Mouse (Mus musculus) left cerebral cortex, adult 18-20 months (tissue): Measurements from ENCODE around the gene Krt8. TPM values are rescaled to one million over a fixed set of nuclear protein-coding genes. Genes with fewer than 3 reads are reported as not detected.

Source experiments
- DNase-seq, 2 experiments: peaks; one replicate each; pipeline ENCODE4 v3.0.0; 2021 to 2022; ENCODE audit warnings: low spot score in 2 of 2, mixed read lengths in 1 of 2
- total RNA-seq, 2 experiments: library from RNA; stranded (reverse); gene quantifications; 2 replicates each; pipeline ENCODE4 v1.2.3; 2021

Krt8 gene
- total RNA-seq, 2 experiments from 2014 or later, result not detected

- peak; percentile 83 to 85 for DNase-seq
Measured at GRCm38 (mm10) chr15:101977043-101977726, 27.1 kb downstream of the Krt8 start.

DNA sequence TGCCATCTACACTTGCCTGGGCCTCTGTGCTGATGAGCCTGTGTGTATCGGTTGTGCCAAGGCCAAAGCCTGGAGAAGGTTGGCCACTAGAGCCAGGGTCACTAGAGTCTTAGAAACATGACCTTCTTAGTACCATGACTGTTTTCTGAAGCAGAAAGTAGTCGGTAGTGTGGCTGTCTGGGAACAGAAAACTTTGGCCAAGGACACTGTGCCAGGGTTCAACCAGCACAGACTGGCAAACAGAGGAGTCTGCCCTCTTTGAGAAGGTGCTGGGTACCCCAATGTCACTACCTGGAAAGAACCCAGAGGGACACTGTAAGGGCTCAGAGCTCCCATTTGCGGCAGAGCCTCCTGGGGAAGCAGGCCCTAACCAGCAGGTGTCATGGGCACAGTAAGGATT is 27.6 kb downstream of the Krt8 start:
- DNase-seq, result no peak

- no peak for DNase-seq
Measured at GRCm38 (mm10) chr15:101976023-101976422, 28.3 kb downstream of the Krt8 start.

GRCm38 (mm10) chr15:101974083-101974845 is 30.0 kb downstream of the Krt8 start:
- DNase-seq, result no peak

DNA sequence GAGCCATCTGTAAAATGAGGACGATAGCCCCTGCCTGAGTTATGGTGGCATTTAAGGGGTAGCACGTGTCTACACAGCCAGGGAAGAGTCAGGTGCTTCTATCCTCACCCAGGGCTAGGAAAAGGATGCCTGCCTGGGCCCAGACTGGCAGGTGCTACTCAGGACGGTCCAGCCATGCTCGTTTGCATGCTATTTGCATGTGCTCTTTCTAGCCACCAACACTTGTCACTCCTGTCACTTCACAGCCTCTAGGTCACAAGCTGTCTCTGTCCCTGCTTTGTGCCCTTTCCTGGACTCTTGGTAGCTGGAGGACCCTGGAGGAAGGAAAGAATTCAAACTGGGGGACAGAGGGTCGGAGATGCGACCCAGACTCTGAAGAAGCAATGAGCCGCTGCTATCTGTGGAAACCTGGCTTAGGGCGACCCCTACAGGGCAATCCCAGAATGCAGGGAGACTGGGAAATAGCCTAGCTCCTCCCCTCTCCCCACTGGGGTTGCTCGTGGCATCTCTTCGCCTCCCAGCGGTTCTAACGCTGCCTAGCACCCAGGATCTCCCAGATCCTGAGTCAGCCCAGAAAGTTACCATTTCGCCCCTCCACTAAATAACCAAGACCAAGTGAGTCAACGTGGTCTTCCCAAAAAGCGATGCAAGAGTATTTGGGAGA is 30.7 kb downstream of the Krt8 start:
- peak; percentile 93 to 99 for DNase-seq

- DNase-seq, result peak in 1 of 2 experiments; percentile 43
Measured at GRCm38 (mm10) chr15:101970536-101970935, 33.7 kb downstream of the Krt8 start.

DNA sequence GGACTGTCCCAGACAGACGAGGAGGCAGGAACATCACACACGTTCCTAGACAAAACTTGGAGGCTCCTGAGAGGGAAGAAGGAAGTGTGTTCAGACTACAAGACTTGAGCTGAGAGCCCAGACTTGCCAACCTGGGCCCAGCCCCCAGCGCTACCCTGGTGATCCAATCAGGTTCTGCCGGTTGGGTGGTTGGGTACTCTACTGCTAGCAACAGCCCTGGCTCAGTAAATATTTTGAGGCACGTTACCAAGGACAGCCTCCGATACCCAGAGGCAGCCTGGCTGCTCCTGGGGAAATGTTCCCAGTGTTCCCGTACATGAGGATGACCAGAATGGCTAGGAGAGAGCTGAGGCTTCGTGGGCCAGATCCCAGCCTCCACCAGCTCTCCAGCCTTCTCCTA is 37.5 kb downstream of the Krt8 start:
- DNase-seq, result no peak

GRCm38 (mm10) chr15:101958891-101959290 is 45.4 kb downstream of the Krt8 start:
- DNase-seq, result no peak

DNA sequence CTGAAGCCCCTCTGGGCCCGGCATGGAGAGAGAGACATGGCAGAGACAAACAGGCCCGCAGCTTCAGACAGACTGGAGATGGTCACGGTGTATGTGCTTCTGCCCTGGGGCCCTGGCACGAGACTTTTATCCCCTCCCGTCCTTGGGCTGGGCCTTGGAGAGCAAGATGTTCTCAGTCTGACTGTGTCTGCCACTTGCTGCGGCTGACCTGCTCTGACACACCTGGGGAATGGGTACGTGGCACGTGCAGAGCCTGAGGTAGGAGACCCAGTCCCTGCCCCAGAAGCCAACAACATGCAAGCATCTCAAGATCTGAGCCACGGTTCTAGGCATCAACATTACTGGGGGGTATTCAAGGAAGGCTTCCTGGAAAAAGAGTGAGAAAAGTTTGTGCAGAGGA is 50.1 kb downstream of the Krt8 start, which contains the start of gene Krt78:
Gene Krt78, minus strand, starts transcription at position 101 of the 400 bp plus-strand sequence.
- DNase-seq, result no peak

DNA sequence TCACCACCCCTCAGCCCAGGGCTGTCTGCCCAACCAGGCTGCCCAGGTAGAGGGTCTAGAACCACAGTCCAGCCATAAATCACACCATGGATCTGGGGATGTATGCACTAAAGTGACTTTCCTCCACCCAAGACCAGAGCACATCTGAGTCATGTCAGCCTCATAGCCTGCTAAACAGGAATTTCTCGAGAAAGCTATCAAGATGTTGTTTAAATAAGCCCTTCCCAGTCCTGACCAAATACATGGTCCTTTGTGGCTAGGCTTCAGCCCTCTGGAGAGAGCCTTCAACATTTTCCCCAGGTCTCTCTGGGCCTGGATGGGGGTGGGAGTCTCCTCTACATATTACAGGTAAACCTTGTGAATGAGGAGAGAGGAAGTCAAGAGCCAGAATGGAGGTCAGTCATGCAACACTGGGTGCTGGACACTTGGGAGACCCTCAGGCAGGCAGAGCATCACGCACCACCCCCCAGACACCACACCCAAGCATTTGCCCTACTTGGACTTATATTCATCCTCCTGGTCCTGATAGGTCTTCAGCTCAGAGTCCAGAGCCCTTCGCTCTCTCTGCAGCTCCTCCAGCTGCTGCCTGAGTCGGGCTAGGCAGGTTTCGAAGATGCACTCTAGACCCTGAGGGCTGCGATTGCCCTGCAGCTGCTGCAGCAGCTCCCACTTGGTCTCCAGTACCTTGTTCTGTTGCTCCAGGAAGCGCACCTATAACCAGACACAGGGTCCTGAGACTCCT is 51.4 kb downstream of the Krt8 start:
- DNase-seq, result no peak

Other genes with a start within 250 kb of the Krt8 start
- gene Krt72, start 218.0 kb downstream of the Krt8 start, total RNA-seq, result not detected
- 1 to 10 TPM; 1.7 TPM for gene Krt73, start 202.1 kb downstream of the Krt8 start, total RNA-seq
- gene Krt2, start 186.3 kb downstream of the Krt8 start, total RNA-seq, result under 1 TPM; 0.28 to 0.67 TPM
- gene Krt1, start 153.7 kb downstream of the Krt8 start, total RNA-seq, result 1 to 10 TPM; 1.7 to 2.6 TPM
- gene Krt77, start 134.8 kb downstream of the Krt8 start, total RNA-seq, result 10 to 100 TPM; 13.4 to 16.9 TPM
- not detected for gene Krt76, start 111.6 kb downstream of the Krt8 start, total RNA-seq
- not detected for gene Krt4, start 79.7 kb downstream of the Krt8 start, total RNA-seq
- not detected for gene Krt79, start 64.2 kb downstream of the Krt8 start, total RNA-seq
- not detected for gene Krt78, start 50.2 kb downstream of the Krt8 start, total RNA-seq
- under 1 TPM in 1 of 2 experiments, not detected in 1; 0.26 TPM for gene Krt18, start 23.7 kb upstream of the Krt8 start, total RNA-seq
- 100 to 1,000 TPM; 173 to 179 TPM for gene Eif4b, start 69.3 kb upstream of the Krt8 start, total RNA-seq
- 10 to 100 TPM; 16.0 to 21.8 TPM for gene Tns2, start 95.9 kb upstream of the Krt8 start, total RNA-seq
- 100 to 1,000 TPM; 153 to 163 TPM for gene Spryd3, start 131.8 kb upstream of the Krt8 start, total RNA-seq
- 10 to 100 TPM; 60.2 to 61.6 TPM for gene Igfbp6, start 139.9 kb upstream of the Krt8 start, total RNA-seq
- under 1 TPM in 1 of 2 experiments, not detected in 1; 0.30 TPM for gene Soat2, start 146.0 kb upstream of the Krt8 start, total RNA-seq
- 10 to 100 TPM; 71.0 to 71.7 TPM for gene Zfp740, start 198.8 kb upstream of the Krt8 start, total RNA-seq
- 10 to 100 TPM; 28.5 to 30.6 TPM for gene Csad, start 200.2 kb upstream of the Krt8 start, total RNA-seq
- gene Itgb7, start 227.5 kb upstream of the Krt8 start, total RNA-seq, result 1 to 10 TPM in 1 of 2 experiments, under 1 TPM in 1; 0.91 to 1.1 TPM